1 mouse cellular context compared by ENCODE assay signal in the genomic region with DNA sequence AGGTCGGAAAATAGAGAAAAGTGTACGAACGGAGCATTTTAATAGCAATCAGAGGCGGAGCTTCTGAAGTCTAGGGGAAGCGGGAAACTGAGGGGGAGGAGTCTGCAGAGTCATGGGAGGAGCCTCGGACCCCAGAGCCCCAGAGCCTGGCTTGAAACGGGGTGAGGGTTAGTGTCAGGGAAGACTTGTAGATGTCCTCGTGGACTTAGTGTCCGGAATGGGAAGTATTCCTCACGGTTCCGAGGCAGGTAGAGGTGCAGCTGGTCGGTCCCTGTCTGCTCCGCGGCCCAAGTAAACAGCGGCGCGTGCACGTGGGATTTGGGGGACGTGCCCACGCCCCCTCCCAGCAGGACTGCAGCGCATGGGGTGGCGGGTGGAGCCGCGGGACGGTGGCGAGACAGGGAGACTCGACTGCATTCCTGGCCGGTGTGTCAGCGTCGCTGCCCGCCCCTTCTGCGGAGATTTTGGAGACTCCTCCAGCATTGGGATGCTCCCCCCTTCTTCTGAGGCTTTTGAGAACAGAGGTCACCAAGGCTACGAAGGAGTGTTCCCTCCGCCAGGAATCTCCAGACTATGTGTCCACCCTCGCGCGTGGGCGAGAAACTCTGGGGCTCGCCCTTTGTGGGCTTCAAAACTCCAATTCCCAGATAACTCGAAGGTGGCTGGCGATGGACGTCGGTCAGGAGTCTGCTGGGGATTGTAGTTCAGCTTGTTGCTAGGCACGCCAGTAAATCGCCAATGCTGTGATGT.
A peak's percentile ranks its signal among the peaks of the same experiment; 100 is the strongest.
TF ChIP-seq lines count a peak whose summit lies in the region.

No protein-coding gene starts in this region.

TF ChIP-seq in myocyte, 11 proteins besides CTCF, POLR2A, EP300 and RAD21:
- TF ChIP-seq MYOD1 (IDR thresholded peaks at IDR 0.05; ENCODE audit: control insufficient read depth in 1 of 3, insufficient read length in 2 of 3, low read depth in 2 of 3) (peak in 1 of 3 experiments; percentile 49), USF1 (IDR thresholded peaks at IDR 0.05; ENCODE audit: low read depth) (no peak), MYOG (IDR thresholded peaks at IDR 0.05; ENCODE audit: control insufficient read depth in 1 of 3, insufficient read depth in 1 of 3, insufficient read length in 2 of 3, low read depth in 2 of 3) (peak in 2 of 3 experiments; percentile 19 to 33), POLR2AphosphoS2 (IDR thresholded peaks at IDR 0.05; ENCODE audit: insufficient read length, low read depth) (no peak)
